Mouse (Mus musculus): ENCODE measurements at regions not wholly inside any gene's neighbourhood (a gene's known extent, or its start where the extent isn't known, plus 50 kb on each side); places are given as distances from the start of the nearest gene placed in this dataset.

GRCm38 (mm10) chr15:90346162-90346561 lies 122.1 kb downstream of the Alg10b start:
- TF ChIP-seq CTCF (IDR thresholded peaks at IDR 0.05; ENCODE audit: extremely low read depth, insufficient read length, insufficient replicate concordance, low read depth, low read length) (no peak), POLR2A (IDR thresholded peaks at IDR 0.05; ENCODE audit: low read depth, low read length) (no peak)
